Mouse (Mus musculus): ENCODE results near the gene Nfib. TPM values are rescaled to one million over a fixed set of nuclear protein-coding genes. Genes with fewer than 3 reads are reported as not detected.

Nfib gene
- polyA plus RNA-seq, 1 experiment from 2014 or later: 26.7 TPM

- H3K27me3 ChIP-seq (ENCODE audit: insufficient read depth, low read length): no peaks in the 10 kb centered on the region
- H3K4me2 ChIP-seq (replicated peaks; ENCODE audit: low read depth, low read length): no peak overlapping the region
- H3K27ac ChIP-seq (ENCODE audit: low read length): no peak overlapping the region
- H3K36me3 ChIP-seq (ENCODE audit: insufficient read depth, low read length): no peaks in the 10 kb centered on the region
- no peak overlapping the region for H3K4me3 ChIP-seq (ENCODE audit: low read length)
- WGBS: 78% methylated on average over 5 of the region's 5 CpGs
- H3K9me3 ChIP-seq (ENCODE audit: low read length): no peaks in the 10 kb centered on the region
- no peak overlapping the region for H3K9ac ChIP-seq (replicated peaks; ENCODE audit: low read length)
- H3K4me1 ChIP-seq (ENCODE audit: insufficient read depth, low read length): peaks cover 29% of the 10 kb centered on the region
- peak; percentile 80 for ATAC-seq (ENCODE audit: low FRiP score, low TSS enrichment)
These were observed 248.6 kb downstream of the Nfib start for GRCm38 (mm10) chr4:82456908-82457307.

GRCm38 (mm10) chr4:82456323-82456713 is 249.2 kb downstream of the Nfib start:
- H3K9me3 ChIP-seq (ENCODE audit: low read length): no peaks in the 10 kb centered on the region
- WGBS: 20% methylated on average over 3 of the region's 3 CpGs
- no peak; the same call in 1 of the 2 replicates for ATAC-seq (ENCODE audit: low FRiP score, low TSS enrichment)

DNA sequence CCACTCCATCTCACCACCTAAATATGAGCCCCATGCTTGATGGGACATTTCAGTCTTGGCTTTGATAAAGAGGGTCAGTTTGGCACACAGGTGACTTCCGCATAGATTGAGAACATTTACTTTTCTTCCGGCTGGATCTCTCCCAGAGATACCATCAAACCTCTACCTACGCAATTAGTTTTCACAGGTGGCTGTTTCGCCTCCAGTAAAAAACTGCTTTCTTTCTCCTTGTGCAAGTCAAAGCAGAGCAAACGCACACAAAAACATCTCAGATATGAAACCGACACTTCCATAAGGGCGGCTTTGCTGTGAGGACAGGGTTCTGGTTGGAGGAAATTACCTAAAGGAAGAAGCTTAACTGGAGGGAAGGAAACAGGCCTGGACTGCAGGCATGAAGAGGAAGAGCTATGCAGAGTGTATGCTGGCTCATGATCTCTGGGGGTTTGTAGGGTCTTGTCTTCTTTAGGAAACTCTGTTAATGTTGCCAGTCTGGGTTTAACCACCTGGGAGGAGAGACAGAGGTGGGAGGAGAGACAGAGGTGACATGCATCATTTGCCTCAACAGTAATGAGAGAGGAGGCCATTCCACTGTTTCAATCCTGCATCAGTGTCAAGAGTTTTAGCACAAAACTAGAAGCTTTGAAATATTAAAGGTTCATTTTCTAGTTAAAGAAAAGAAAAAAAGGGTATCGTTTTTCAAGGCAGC is 249.8 kb downstream of the Nfib start:
- H3K4me3 ChIP-seq (ENCODE audit: low read length): no peak overlapping the region
- no peaks in the 10 kb centered on the region for H3K36me3 ChIP-seq (ENCODE audit: insufficient read depth, low read length)
- H3K27ac ChIP-seq (ENCODE audit: low read length): peak overlapping the region; percentile 29; the same call in 1 of the 2 replicates
- peaks cover 29% of the 10 kb centered on the region for H3K4me1 ChIP-seq (ENCODE audit: insufficient read depth, low read length)
- no peaks in the 10 kb centered on the region for H3K9me3 ChIP-seq (ENCODE audit: low read length)
- no peaks in the 10 kb centered on the region for H3K27me3 ChIP-seq (ENCODE audit: insufficient read depth, low read length)
- ATAC-seq (ENCODE audit: low FRiP score, low TSS enrichment): peak; percentile 77
- no peak overlapping the region for H3K9ac ChIP-seq (replicated peaks; ENCODE audit: low read length)
- WGBS: 66% methylated on average over 8 of the region's 8 CpGs
- H3K4me2 ChIP-seq (replicated peaks; ENCODE audit: low read depth, low read length): no peak overlapping the region

More at GRCm38 (mm10) chr4:82456323-82456713, 249.2 kb downstream of the Nfib start:
- no peaks in the 10 kb centered on the region for H3K27me3 ChIP-seq (ENCODE audit: insufficient read depth, low read length)
- H3K36me3 ChIP-seq (ENCODE audit: insufficient read depth, low read length): no peaks in the 10 kb centered on the region
- H3K9ac ChIP-seq (replicated peaks; ENCODE audit: low read length): no peak overlapping the region
- H3K4me3 ChIP-seq (ENCODE audit: low read length): no peak overlapping the region
- H3K4me2 ChIP-seq (replicated peaks; ENCODE audit: low read depth, low read length): no peak overlapping the region
- H3K27ac ChIP-seq (ENCODE audit: low read length): no peak overlapping the region
- peaks cover 29% of the 10 kb centered on the region for H3K4me1 ChIP-seq (ENCODE audit: insufficient read depth, low read length)

GRCm38 (mm10) chr4:82454989-82455388 is 250.6 kb downstream of the Nfib start:
- ATAC-seq (ENCODE audit: low FRiP score, low TSS enrichment): no peak
- H3K27ac ChIP-seq (ENCODE audit: low read length): no peak overlapping the region; the same call in 1 of the 2 replicates
- H3K9me3 ChIP-seq (ENCODE audit: low read length): no peaks in the 10 kb centered on the region
- H3K4me2 ChIP-seq (replicated peaks; ENCODE audit: low read depth, low read length): no peak overlapping the region
- H3K27me3 ChIP-seq (ENCODE audit: insufficient read depth, low read length): no peaks in the 10 kb centered on the region
- no peak overlapping the region for H3K4me3 ChIP-seq (ENCODE audit: low read length)
- peaks cover 29% of the 10 kb centered on the region for H3K4me1 ChIP-seq (ENCODE audit: insufficient read depth, low read length)
- H3K36me3 ChIP-seq (ENCODE audit: insufficient read depth, low read length): no peaks in the 10 kb centered on the region
- 82% methylated on average over 4 of the region's 4 CpGs for WGBS
- H3K9ac ChIP-seq (replicated peaks; ENCODE audit: low read length): no peak overlapping the region

- Histone ChIP-seq H3K4me1 (ENCODE audit: insufficient read depth, low read length) (peaks cover 38% of the 10 kb centered on the region), H3K9ac (replicated peaks; ENCODE audit: low read length) (no peak overlapping the region), H3K36me3 (ENCODE audit: insufficient read depth, low read length) (no peaks in the 10 kb centered on the region), H3K4me2 (replicated peaks; ENCODE audit: low read depth, low read length) (no peak overlapping the region), H3K27me3 (ENCODE audit: insufficient read depth, low read length) (no peaks in the 10 kb centered on the region), H3K9me3 (ENCODE audit: low read length) (no peaks in the 10 kb centered on the region), H3K27ac (ENCODE audit: low read length) (no peak overlapping the region), H3K4me3 (ENCODE audit: low read length) (no peak overlapping the region)
- ATAC-seq (ENCODE audit: low FRiP score, low TSS enrichment): no peak
These were observed 252.2 kb downstream of the Nfib start for GRCm38 (mm10) chr4:82453341-82453740.

DNA sequence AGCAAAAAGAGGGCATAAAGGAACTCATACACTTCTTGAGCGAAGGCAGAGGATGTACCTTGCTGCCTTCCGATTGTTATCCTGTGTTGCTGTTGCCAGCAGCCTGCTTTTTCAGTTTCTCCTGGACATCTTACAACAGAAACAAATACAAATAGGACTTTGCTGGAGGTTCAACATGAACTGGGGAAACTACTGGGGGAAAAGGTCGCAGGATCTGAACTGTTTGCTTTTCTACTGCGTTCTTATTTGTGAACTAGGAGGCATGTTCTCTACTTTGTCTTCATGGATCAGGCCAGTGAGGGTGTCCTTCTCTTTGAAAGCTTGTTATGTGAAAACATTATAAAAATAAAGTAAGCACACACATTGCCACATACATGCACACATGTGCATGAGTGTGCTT is 252.6 kb downstream of the Nfib start:
- Histone ChIP-seq H3K4me2 (replicated peaks; ENCODE audit: low read depth, low read length) (no peak overlapping the region), H3K4me3 (ENCODE audit: low read length) (no peak overlapping the region), H3K36me3 (ENCODE audit: insufficient read depth, low read length) (no peaks in the 10 kb centered on the region), H3K27ac (ENCODE audit: low read length) (no peak overlapping the region), H3K4me1 (ENCODE audit: insufficient read depth, low read length) (peaks cover 41% of the 10 kb centered on the region), H3K27me3 (ENCODE audit: insufficient read depth, low read length) (no peaks in the 10 kb centered on the region), H3K9me3 (ENCODE audit: low read length) (no peaks in the 10 kb centered on the region), H3K9ac (replicated peaks; ENCODE audit: low read length) (no peak overlapping the region)
- WGBS: 77% methylated on average over 4 of the region's 4 CpGs
- ATAC-seq (ENCODE audit: low FRiP score, low TSS enrichment): no peak

- Histone ChIP-seq H3K4me1 (ENCODE audit: insufficient read depth, low read length) (peaks cover 49% of the 10 kb centered on the region), H3K27me3 (ENCODE audit: insufficient read depth, low read length) (no peaks in the 10 kb centered on the region; the same call in 1 of the 2 replicates), H3K36me3 (ENCODE audit: insufficient read depth, low read length) (no peaks in the 10 kb centered on the region), H3K9me3 (ENCODE audit: low read length) (no peaks in the 10 kb centered on the region), H3K4me3 (ENCODE audit: low read length) (no peak overlapping the region), H3K9ac (replicated peaks; ENCODE audit: low read length) (no peak overlapping the region), H3K27ac (ENCODE audit: low read length) (peak overlapping the region; percentile 81), H3K4me2 (replicated peaks; ENCODE audit: low read depth, low read length) (no peak overlapping the region; the same call in 1 of the 2 replicates)
- peak; percentile 74 for ATAC-seq (ENCODE audit: low FRiP score, low TSS enrichment)
- 19% methylated on average over 8 of the region's 8 CpGs for WGBS
These were observed 258.4 kb downstream of the Nfib start for GRCm38 (mm10) chr4:82447061-82447671.

- Histone ChIP-seq H3K27ac (ENCODE audit: low read length) (0 out of 2 replicates have a peak overlapping the region, but pooled peaks have one; percentile 29), H3K4me1 (ENCODE audit: insufficient read depth, low read length) (peaks cover 62% of the 10 kb centered on the region), H3K4me2 (replicated peaks; ENCODE audit: low read depth, low read length) (no peak overlapping the region), H3K4me3 (ENCODE audit: low read length) (no peak overlapping the region), H3K9me3 (ENCODE audit: low read length) (no peaks in the 10 kb centered on the region), H3K27me3 (ENCODE audit: insufficient read depth, low read length) (no peaks in the 10 kb centered on the region; the same call in 1 of the 2 replicates), H3K36me3 (ENCODE audit: insufficient read depth, low read length) (no peaks in the 10 kb centered on the region), H3K9ac (replicated peaks; ENCODE audit: low read length) (no peak overlapping the region)
- 62% methylated on average over 1 of the region's 1 CpGs for WGBS
- no peak for ATAC-seq (ENCODE audit: low FRiP score, low TSS enrichment)
These were observed 261.5 kb downstream of the Nfib start for GRCm38 (mm10) chr4:82444078-82444477.

GRCm38 (mm10) chr4:82443441-82443840 is 262.1 kb downstream of the Nfib start:
- no peaks in the 10 kb centered on the region for H3K9me3 ChIP-seq (ENCODE audit: low read length)
- no peak overlapping the region for H3K27ac ChIP-seq (ENCODE audit: low read length)
- peaks cover 57% of the 10 kb centered on the region for H3K4me1 ChIP-seq (ENCODE audit: insufficient read depth, low read length)
- 79% methylated on average over 5 of the region's 5 CpGs for WGBS
- no peaks in the 10 kb centered on the region; the same call in 1 of the 2 replicates for H3K27me3 ChIP-seq (ENCODE audit: insufficient read depth, low read length)
- no peak overlapping the region for H3K9ac ChIP-seq (replicated peaks; ENCODE audit: low read length)
- H3K36me3 ChIP-seq (ENCODE audit: insufficient read depth, low read length): no peaks in the 10 kb centered on the region
- no peak overlapping the region for H3K4me3 ChIP-seq (ENCODE audit: low read length)
- no peak for ATAC-seq (ENCODE audit: low FRiP score, low TSS enrichment)
- H3K4me2 ChIP-seq (replicated peaks; ENCODE audit: low read depth, low read length): no peak overlapping the region

GRCm38 (mm10) chr4:82443003-82443402 is 262.5 kb downstream of the Nfib start:
- no peak overlapping the region for H3K27ac ChIP-seq (ENCODE audit: low read length)
- H3K4me2 ChIP-seq (replicated peaks; ENCODE audit: low read depth, low read length): no peak overlapping the region
- no peak overlapping the region for H3K4me3 ChIP-seq (ENCODE audit: low read length)
- no peak overlapping the region for H3K9ac ChIP-seq (replicated peaks; ENCODE audit: low read length)
- H3K4me1 ChIP-seq (ENCODE audit: insufficient read depth, low read length): peaks cover 55% of the 10 kb centered on the region
- ATAC-seq (ENCODE audit: low FRiP score, low TSS enrichment): peak; percentile 93
- no peaks in the 10 kb centered on the region for H3K36me3 ChIP-seq (ENCODE audit: insufficient read depth, low read length)
- H3K9me3 ChIP-seq (ENCODE audit: low read length): no peaks in the 10 kb centered on the region
- WGBS: 20% methylated on average over 5 of the region's 5 CpGs
- no peaks in the 10 kb centered on the region; the same call in 1 of the 2 replicates for H3K27me3 ChIP-seq (ENCODE audit: insufficient read depth, low read length)

All from kidney, embryonic 16.5 days (tissue).